Mouse (Mus musculus): ENCODE measurements around the gene a.
"Not testable (repeated sequence)": the region's sequence is repeated elsewhere in the genome, so short reads cannot be mapped to it uniquely, and the experiment has no call there.

a gene

GRCm38 (mm10) chr2:154991411-154991810, 200.2 kb downstream of the a start:
- DNase-seq (ENCODE audit: low spot score) = no peak

- no peak for DNase-seq (ENCODE audit: low spot score)
These were observed 200.9 kb downstream of the a start for GRCm38 (mm10) chr2:154992083-154992482.

DNA sequence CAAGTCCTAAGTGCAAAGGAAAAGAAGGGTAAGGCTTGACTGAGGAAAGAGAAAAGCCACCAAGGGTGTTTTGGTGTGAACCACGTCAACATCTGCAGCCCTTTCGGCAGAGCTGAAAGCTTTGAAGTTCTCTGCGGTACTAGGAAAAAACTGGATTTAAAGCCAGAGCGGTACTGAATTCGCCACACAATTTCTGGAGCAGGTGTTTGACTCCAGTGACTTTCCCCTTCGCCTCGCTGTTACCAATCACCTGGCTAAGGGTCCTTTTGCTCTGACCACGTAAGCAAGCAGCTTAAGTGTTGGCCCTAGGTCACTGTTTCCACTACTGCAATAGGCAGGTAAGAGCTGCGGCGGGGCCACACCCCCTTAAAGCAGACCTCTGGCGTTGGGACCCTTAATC, 214.3 kb downstream of the a start:
- DNase-seq (ENCODE audit: low spot score) = no peak

- DNase-seq (ENCODE audit: low spot score) = no peak
These were observed 220.0 kb downstream of the a start for GRCm38 (mm10) chr2:155011086-155011656.

DNA sequence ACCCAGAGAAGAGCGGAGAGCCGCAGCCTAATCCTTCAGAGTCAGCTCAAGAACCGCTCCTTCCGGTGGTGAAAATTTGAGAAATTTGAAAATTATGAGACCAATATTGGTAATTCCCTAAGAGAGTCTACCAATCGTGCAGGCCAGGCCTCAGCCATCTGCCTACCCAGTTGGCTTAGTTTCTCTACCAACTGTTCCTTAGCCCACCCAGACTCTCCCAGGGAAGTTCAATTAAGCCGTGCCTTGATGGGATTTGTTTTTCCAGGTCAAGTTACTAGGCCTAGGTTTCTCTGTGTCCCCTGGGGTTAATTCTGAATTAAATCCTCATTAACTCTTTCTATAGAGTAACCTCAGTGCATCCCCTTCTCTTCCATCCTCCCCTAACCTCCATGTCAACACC, 221.8 kb downstream of the a start:
- no peak for DNase-seq (ENCODE audit: low spot score)

DNA sequence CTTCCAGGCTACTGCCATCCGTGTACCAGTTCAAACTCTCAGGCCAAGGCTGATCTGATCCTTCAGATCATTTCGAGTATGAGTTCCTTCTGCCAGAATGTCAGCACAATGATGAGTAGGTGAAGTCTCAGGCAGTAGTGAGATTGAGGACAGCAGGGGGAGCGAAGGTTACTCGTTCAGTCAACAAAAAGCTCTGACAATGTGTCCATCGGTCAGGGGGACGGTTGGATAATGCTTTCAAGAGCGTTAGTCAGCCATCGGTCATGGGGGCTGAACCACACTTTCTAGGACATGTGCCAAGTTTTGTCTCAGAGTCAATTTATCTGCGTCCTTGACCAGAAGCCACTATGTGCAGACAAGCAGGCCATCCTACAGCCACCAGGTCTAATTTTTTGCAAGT, 225.5 kb downstream of the a start:
- not testable (repeated sequence) for DNase-seq (ENCODE audit: low spot score)

GRCm38 (mm10) chr2:155018251-155018755, 227.1 kb downstream of the a start, which contains the start of gene Gm14226:
Gene Gm14226, plus strand, starts transcription at chr2:155018266.
- not testable (repeated sequence) for DNase-seq (ENCODE audit: low spot score)

- no peak for DNase-seq (ENCODE audit: low spot score)
These were observed 227.8 kb downstream of the a start for GRCm38 (mm10) chr2:155018762-155019641.

DNA sequence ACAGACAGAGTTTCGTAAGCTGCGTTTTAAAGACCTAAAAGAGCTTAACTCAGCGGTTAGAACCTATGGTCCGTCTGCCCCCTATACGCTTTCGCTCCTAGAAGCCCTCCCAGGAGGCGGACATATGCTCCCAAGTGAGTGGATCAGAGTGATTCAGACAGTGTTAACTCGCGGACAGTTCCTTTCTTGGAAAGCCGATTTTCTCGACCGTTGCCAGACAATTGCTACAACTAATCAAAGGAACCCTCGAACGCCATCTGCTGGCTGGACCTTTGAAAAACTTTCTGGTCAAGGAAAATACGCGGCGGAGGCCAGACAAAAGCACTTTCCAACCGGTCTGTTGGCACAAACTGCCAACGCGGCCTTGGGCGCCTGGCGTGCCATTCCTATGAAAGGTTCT, 228.5 kb downstream of the a start:
- DNase-seq (ENCODE audit: low spot score) = peak; percentile 62

- DNase-seq (ENCODE audit: low spot score) = not testable (repeated sequence)
These were observed 229.1 kb downstream of the a start for GRCm38 (mm10) chr2:155020247-155020826.

DNA sequence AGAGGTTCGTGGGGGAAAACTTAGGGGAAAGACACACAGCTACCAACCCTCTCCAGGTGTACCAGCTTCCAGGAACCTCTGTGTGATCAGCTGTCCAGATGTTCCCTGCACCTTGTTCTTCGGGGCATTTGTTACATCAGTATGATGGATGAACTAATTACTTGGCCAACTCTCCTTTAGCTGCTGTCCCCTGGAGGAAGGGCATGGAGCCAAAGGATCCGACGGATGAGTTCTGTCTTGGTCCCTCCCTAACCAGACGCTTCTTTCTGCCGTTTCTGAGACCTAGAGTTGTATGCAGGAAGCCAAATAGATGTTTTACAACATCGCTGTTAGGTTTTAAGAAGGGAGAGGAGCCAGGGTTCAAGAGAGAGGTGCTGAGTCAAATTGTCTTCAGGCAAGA, 239.6 kb downstream of the a start:
- DNase-seq (ENCODE audit: low spot score) = no peak

DNA sequence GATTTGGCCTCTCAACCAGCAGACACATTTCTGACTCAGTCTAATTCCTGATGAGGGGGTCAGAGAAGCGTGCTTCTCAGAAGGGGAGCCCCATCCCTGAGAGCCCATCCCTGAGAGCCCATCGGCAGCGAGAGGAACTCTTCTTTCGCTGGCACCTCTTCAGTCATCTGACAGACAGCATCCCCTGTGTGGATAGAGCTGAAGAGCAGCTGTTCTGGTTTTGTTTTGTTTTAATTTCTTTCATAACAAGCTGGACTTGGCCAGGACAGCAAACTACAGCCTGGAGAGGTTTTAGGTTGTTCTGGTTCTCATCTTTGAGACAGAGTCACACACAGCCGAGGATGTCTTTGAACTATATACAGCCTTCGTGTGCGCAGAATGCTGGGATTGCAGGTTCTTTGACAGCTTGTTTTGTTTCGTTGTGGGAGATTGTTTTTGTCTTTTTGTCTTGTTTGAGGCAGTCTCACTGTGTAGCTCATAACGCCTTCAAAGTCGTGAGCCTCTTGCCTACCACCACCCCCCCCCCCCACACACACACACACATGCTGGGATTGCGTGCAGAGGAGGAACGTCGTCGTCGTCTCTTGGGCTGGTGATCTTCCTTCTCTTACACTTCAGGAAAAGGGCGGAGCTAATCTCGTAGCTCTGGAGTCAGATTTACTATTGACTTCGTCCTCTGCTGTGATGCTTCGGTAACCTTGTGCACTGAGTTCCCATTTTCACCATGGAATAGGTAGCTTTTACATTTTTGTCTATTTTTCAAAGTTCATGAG, 241.9 kb downstream of the a start:
- DNase-seq (ENCODE audit: low spot score) = no peak

- DNase-seq (ENCODE audit: low spot score) = no peak
These were observed 248.8 kb downstream of the a start for GRCm38 (mm10) chr2:155039956-155040355.

- DNase-seq (ENCODE audit: low spot score) = no peak
These were observed 253.3 kb downstream of the a start for GRCm38 (mm10) chr2:155044542-155044941.

DNA sequence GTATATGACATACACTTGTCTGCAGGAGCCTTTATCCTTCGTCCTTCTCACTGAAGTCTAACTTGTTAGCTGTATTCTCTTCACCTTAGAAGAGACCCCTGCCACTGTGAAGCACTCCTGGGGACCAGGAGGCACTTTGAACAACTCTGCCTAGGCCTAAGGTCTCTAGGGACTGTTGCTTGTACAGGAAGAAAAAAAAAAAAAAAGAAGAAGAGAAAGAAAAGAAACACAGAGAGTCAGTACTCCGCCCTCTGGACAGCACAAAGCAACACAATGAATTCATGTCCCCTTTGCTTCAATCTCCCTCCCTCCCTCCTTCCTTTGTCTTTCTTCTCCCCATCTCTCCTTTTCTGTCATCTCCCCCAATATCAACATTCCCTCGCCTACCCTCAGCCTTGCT, 253.9 kb downstream of the a start:
- DNase-seq (ENCODE audit: low spot score) = no peak

GRCm38 (mm10) chr2:155046803-155047202, 255.6 kb downstream of the a start:
- no peak for DNase-seq (ENCODE audit: low spot score)

GRCm38 (mm10) chr2:155047452-155048178, 256.4 kb downstream of the a start:
- DNase-seq (ENCODE audit: low spot score) = no peak

DNA sequence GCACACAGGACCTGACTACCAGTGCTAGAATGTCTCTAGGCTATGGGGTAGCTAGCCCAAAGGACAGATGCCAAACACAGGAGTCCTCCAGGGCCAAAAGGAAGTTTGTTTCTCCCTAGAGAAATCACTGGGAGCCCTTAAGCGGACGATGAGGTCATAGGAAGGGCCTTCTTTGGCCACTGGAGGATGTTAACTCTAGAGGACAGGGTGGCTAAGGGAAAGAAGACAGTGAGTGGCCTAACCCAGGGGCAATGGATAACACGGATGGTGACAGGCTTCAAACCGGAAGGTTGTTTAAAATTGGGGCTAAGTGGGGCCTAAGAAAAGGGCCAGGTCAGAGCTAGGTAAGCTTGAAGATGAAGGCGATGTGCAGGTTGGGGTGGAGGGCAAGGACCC, 258.9 kb downstream of the a start:
- no peak for DNase-seq (ENCODE audit: low spot score)

GRCm38 (mm10) chr2:155050504-155051236, 259.5 kb downstream of the a start:
- peak; percentile 87 for DNase-seq (ENCODE audit: low spot score)

GRCm38 (mm10) chr2:155051622-155052351, 260.6 kb downstream of the a start:
- DNase-seq (ENCODE audit: low spot score) = no peak

All from urinary bladder, postnatal 10 days (tissue).